Mouse (Mus musculus) 3134 (cell line): ENCODE data around the gene Gpr3.

Experiments
- DNase-seq: peaks from one replicate; pipeline ENCODE4 v3.0.0-alpha.2; 2011; ENCODE audit warnings: low spot score; ENCODE audit not compliant: insufficient read length; ENCODE audit errors: extremely low read depth

Gpr3 gene

GRCm38 (mm10) chr4:133199743-133200142 lies 12.6 kb downstream of the Gpr3 start:
- no peak for DNase-seq

GRCm38 (mm10) chr4:133198337-133199180 lies 13.8 kb downstream of the Gpr3 start:
- no peak for DNase-seq

- DNase-seq, result no peak
Measured at GRCm38 (mm10) chr4:133197801-133198286, 14.5 kb downstream of the Gpr3 start.

GRCm38 (mm10) chr4:133197355-133197754 lies 15.0 kb downstream of the Gpr3 start:
- no peak for DNase-seq

GRCm38 (mm10) chr4:133196852-133197251 lies 15.5 kb downstream of the Gpr3 start:
- DNase-seq, result no peak

- DNase-seq, result no peak
Measured at GRCm38 (mm10) chr4:133196136-133196535, 16.2 kb downstream of the Gpr3 start.

GRCm38 (mm10) chr4:133195014-133195413 lies 17.3 kb downstream of the Gpr3 start:
- no peak for DNase-seq

GRCm38 (mm10) chr4:133194482-133194881 lies 17.9 kb downstream of the Gpr3 start:
- no peak for DNase-seq

- no peak for DNase-seq
Measured at GRCm38 (mm10) chr4:133189396-133189795, 22.9 kb downstream of the Gpr3 start.

- DNase-seq, result no peak
Measured at GRCm38 (mm10) chr4:133186856-133187255, 25.5 kb downstream of the Gpr3 start.

GRCm38 (mm10) chr4:133185893-133186292 lies 26.4 kb downstream of the Gpr3 start:
- DNase-seq, result no peak

- DNase-seq, result peak; percentile 63
Measured at GRCm38 (mm10) chr4:133184898-133185665, 27.3 kb downstream of the Gpr3 start.

GRCm38 (mm10) chr4:133184031-133184897 lies 28.1 kb downstream of the Gpr3 start:
- no peak for DNase-seq

- DNase-seq, result no peak
Measured at GRCm38 (mm10) chr4:133182439-133183033, 29.8 kb downstream of the Gpr3 start.

GRCm38 (mm10) chr4:133179258-133179657 lies 33.1 kb downstream of the Gpr3 start:
- no peak for DNase-seq

GRCm38 (mm10) chr4:133178305-133178704 lies 34.0 kb downstream of the Gpr3 start:
- DNase-seq, result no peak

GRCm38 (mm10) chr4:133176761-133177403 lies 35.5 kb downstream of the Gpr3 start:
- DNase-seq, result no peak

- DNase-seq, result no peak
Measured at GRCm38 (mm10) chr4:133175998-133176760, 36.2 kb downstream of the Gpr3 start.

GRCm38 (mm10) chr4:133175274-133175673 lies 37.1 kb downstream of the Gpr3 start:
- DNase-seq, result no peak
